In the genomic region with DNA sequence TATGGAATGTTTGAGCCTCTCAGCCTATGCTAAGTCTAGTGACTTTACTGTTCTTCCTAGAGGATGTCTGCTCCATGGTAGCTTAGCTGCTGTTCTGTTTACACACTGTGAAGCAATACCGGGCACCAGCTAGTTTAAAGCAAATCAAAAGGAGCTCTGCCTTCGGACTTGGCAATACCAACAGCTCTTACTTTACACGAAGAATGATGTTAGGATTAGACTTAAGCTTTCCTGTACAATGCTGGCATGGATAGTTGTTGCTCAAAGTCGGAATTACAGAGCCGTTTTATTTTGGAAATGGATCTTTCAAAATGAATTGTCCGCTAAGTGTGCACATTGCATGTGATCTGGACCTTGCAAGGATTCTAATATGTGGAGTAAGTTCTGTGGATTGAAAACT, we compare ENCODE assay signal across 23 mouse cellular contexts. TPM values are rescaled to one million over a fixed set of nuclear protein-coding genes. Genes with fewer than 3 reads are reported as not detected.
DNase-seq lines count a peak whose midpoint lies in the region; ATAC-seq and TF ChIP-seq lines count a peak whose summit lies in the region.
"Had no signal": no experiment of that assay in that cellular context is flagged by ENCODE, and none has a peak within 500 bp of the region (broad histone marks: within the 10 kb centered on the region; RNA-seq: fewer than 3 reads in every experiment).

No protein-coding gene starts in this region.

- TF ChIP-seq EP300 in stomach, postnatal 0 days (optimal IDR thresholded peaks at IDR 0.05), result no peak

- H3K4me1 ChIP-seq in lung, embryonic 15.5 days, result no peaks in the 10 kb centered on the region
- no peaks in the 10 kb centered on the region for H3K4me1 ChIP-seq in lung, adult 2 months (ENCODE audit: control insufficient read depth, insufficient read depth, low read length)
- no peaks in the 10 kb centered on the region for H3K4me1 ChIP-seq in stomach, postnatal 0 days (replicated peaks; ENCODE audit: control insufficient read depth, insufficient read depth)
- no peaks in the 10 kb centered on the region for H3K4me1 ChIP-seq in hindbrain, embryonic 16.5 days (ENCODE audit: control insufficient read depth, insufficient read depth, low read depth, low read length)
- H3K4me1 ChIP-seq: embryonic facial prominence, embryonic 13.5 days; forebrain, embryonic 12.5 days; forebrain, embryonic 15.5 days; hindbrain, embryonic 12.5 days; hindbrain, embryonic 15.5 days had no signal

- no peak for TF ChIP-seq POLR2A in lung, adult 2 months (IDR thresholded peaks at IDR 0.05; ENCODE audit: borderline replicate concordance, extremely low read depth, low read depth, low read length)

- no peaks in the 10 kb centered on the region for H3K9me3 ChIP-seq in lung, embryonic 15.5 days
- no peaks in the 10 kb centered on the region for H3K9me3 ChIP-seq in stomach, postnatal 0 days (ENCODE audit: control insufficient read depth, low read length)
- H3K9me3 ChIP-seq in hindbrain, embryonic 16.5 days (ENCODE audit: control insufficient read depth, low read length), result no peaks in the 10 kb centered on the region
- H3K9me3 ChIP-seq: forebrain, embryonic 12.5 days; hindbrain, embryonic 15.5 days had no signal

- no peak overlapping the region for H3K4me3 ChIP-seq in lung, embryonic 15.5 days
- no peak overlapping the region for H3K4me3 ChIP-seq in lung, adult 2 months (replicated peaks; ENCODE audit: extremely low read depth, low read depth, low read length)
- no peak overlapping the region for H3K4me3 ChIP-seq in stomach, postnatal 0 days (ENCODE audit: low read depth, low read length)
- no peak overlapping the region for H3K4me3 ChIP-seq in hindbrain, embryonic 16.5 days (ENCODE audit: low read length)
- H3K4me3 ChIP-seq: embryonic facial prominence, embryonic 13.5 days; forebrain, embryonic 12.5 days; forebrain, embryonic 15.5 days; heart, adult 2 months; hindbrain, embryonic 12.5 days; hindbrain, embryonic 15.5 days had no signal

- ATAC-seq in lung, embryonic 15.5 days (ENCODE audit: borderline replicate concordance, extremely low read depth, low FRiP score, low TSS enrichment), result no peak
- ATAC-seq in stomach, postnatal 0 days (ENCODE audit: low FRiP score, low TSS enrichment), result no peak
- ATAC-seq in hindbrain, embryonic 16.5 days, result no peak
- ATAC-seq: CD4-positive, CD25-positive, alpha-beta regulatory T cell, adult 4 months; forebrain, embryonic 15.5 days had no signal

- H3K27me3 ChIP-seq in lung, embryonic 15.5 days, result no peaks in the 10 kb centered on the region
- H3K27me3 ChIP-seq in stomach, postnatal 0 days (ENCODE audit: control insufficient read depth, insufficient read depth, low read length), result no peaks in the 10 kb centered on the region
- H3K27me3 ChIP-seq in hindbrain, embryonic 16.5 days (replicated peaks; ENCODE audit: control insufficient read depth, insufficient read depth, low read length), result no peaks in the 10 kb centered on the region
- H3K27me3 ChIP-seq: embryonic facial prominence, embryonic 13.5 days; forebrain, embryonic 12.5 days; forebrain, embryonic 15.5 days; hindbrain, embryonic 12.5 days; hindbrain, embryonic 15.5 days had no signal

- WGBS in lung, embryonic 15.5 days, result 65% methylated on average over 6 of the region's 6 CpGs
- 59% methylated on average over 6 of the region's 6 CpGs for WGBS in lung, adult 2 months
- WGBS in stomach, postnatal 0 days, result 33% methylated on average over 6 of the region's 6 CpGs
- 88% methylated on average over 6 of the region's 6 CpGs for WGBS in hindbrain, embryonic 16.5 days

- H3K4me2 ChIP-seq in lung, embryonic 15.5 days, result no peak overlapping the region
- 0 out of 2 replicates have a peak overlapping the region, but pooled peaks have one; percentile 5 for H3K4me2 ChIP-seq in stomach, postnatal 0 days (replicated peaks; ENCODE audit: low read depth)
- H3K4me2 ChIP-seq in hindbrain, embryonic 16.5 days (ENCODE audit: low read length), result no peak overlapping the region
- H3K4me2 ChIP-seq: embryonic facial prominence, embryonic 13.5 days; forebrain, embryonic 12.5 days; forebrain, embryonic 15.5 days; heart, embryonic 11.5 days; hindbrain, embryonic 12.5 days; hindbrain, embryonic 15.5 days had no signal

- H3K36me3 ChIP-seq in lung, embryonic 15.5 days, result no peaks in the 10 kb centered on the region
- H3K36me3 ChIP-seq in stomach, postnatal 0 days (ENCODE audit: control insufficient read depth, insufficient read depth, low read length), result no peaks in the 10 kb centered on the region
- H3K36me3 ChIP-seq in hindbrain, embryonic 16.5 days (ENCODE audit: control insufficient read depth, insufficient read depth, low read length), result no peaks in the 10 kb centered on the region
- H3K36me3 ChIP-seq: embryonic facial prominence, embryonic 13.5 days; forebrain, embryonic 12.5 days; forebrain, embryonic 15.5 days; hindbrain, embryonic 12.5 days; hindbrain, embryonic 15.5 days had no signal

- TF ChIP-seq CTCF in lung, adult 2 months (IDR thresholded peaks at IDR 0.05; ENCODE audit: insufficient read depth, low read length), result no peak
- no peak for TF ChIP-seq CTCF in stomach, postnatal 0 days (IDR thresholded peaks at IDR 0.05; ENCODE audit: low read depth)

- no peak overlapping the region for H3K9ac ChIP-seq in lung, embryonic 15.5 days
- no peak overlapping the region for H3K9ac ChIP-seq in stomach, postnatal 0 days (ENCODE audit: low read length)
- H3K9ac ChIP-seq in hindbrain, embryonic 16.5 days (ENCODE audit: low read depth, low read length), result no peak overlapping the region
- H3K9ac ChIP-seq: embryonic facial prominence, embryonic 13.5 days; forebrain, embryonic 12.5 days; forebrain, embryonic 15.5 days; hindbrain, embryonic 12.5 days; hindbrain, embryonic 15.5 days had no signal

- peak; percentile 30 for DNase-seq in heart, adult 11 months
- DNase-seq in heart, adult 8-10 months (ENCODE audit: low spot score), result no peak
- no peak for DNase-seq in lung, postnatal 10 days
- DNase-seq in lung, postnatal 36 days, result peak; percentile 6
- no peak for DNase-seq in lung, adult 2 months
- no peak for DNase-seq in stomach, postnatal 0 days (ENCODE audit: low spot score)
- DNase-seq: adrenal gland, adult 2 months; adrenal gland, postnatal 14 days; cerebellum, adult 11 months; cerebellum, adult 2 months; cerebellum, adult 9-11 months; cerebellum, postnatal 25 days; gastrocnemius, postnatal 14 days; heart, adult 2 months had no signal

- peak overlapping the region; percentile 25 for H3K27ac ChIP-seq in lung, embryonic 15.5 days
- H3K27ac ChIP-seq in stomach, postnatal 0 days (replicated peaks), result no peak overlapping the region
- no peak overlapping the region for H3K27ac ChIP-seq in hindbrain, embryonic 16.5 days (ENCODE audit: low read depth, low read length)
- H3K27ac ChIP-seq: embryonic facial prominence, embryonic 13.5 days; forebrain, embryonic 12.5 days; forebrain, embryonic 15.5 days; heart, adult 2 months; hindbrain, embryonic 12.5 days; hindbrain, embryonic 15.5 days had no signal

RNA-seq across cellular contexts. Expression of gene Zfp280d, which starts 48.1 kb away (rescaled TPM):
- total RNA-seq in heart, adult 8-10 months (2022), result 10 to 100 TPM; 13.9 to 23.0 (median 20.5) TPM
- 36.2 and 40.3 TPM in 2 replicates for polyA plus RNA-seq in lung, embryonic 15.5 days (2015; fragmentation: Nextera tagmentation; extraction: Ambion mirVana)
- polyA plus RNA-seq in lung, adult 2 months (2012; rRNA removed), result 4.7 and 9.9 TPM in 2 replicates
- polyA plus RNA-seq in stomach, postnatal 0 days (2015; fragmentation: Nextera tagmentation; extraction: Ambion mirVana), result 11.4 and 12.0 TPM in 2 replicates
- 31.3 and 31.7 TPM in 2 replicates for polyA plus RNA-seq in hindbrain, embryonic 16.5 days (2015; fragmentation: Nextera tagmentation; extraction: Ambion mirVana)

Comparison
In these comparisons a context has a peak if more than half of its experiments do, and no peak if none do; other contexts are left out.
1. DNase-seq: peak in heart, adult 11 months (single experiment) and lung, postnatal 36 days (single experiment); none in heart, adult 8-10 months (single experiment), lung, postnatal 10 days (single experiment), lung, adult 2 months (single experiment) and stomach, postnatal 0 days (single experiment).